Mouse (Mus musculus): ENCODE data around the gene Slc9a3r1. TPM values are rescaled to one million over a fixed set of nuclear protein-coding genes. Genes with fewer than 3 reads are reported as not detected.

Slc9a3r1 gene
- polyA plus RNA-seq, 1 experiment = 223 TPM

DNA sequence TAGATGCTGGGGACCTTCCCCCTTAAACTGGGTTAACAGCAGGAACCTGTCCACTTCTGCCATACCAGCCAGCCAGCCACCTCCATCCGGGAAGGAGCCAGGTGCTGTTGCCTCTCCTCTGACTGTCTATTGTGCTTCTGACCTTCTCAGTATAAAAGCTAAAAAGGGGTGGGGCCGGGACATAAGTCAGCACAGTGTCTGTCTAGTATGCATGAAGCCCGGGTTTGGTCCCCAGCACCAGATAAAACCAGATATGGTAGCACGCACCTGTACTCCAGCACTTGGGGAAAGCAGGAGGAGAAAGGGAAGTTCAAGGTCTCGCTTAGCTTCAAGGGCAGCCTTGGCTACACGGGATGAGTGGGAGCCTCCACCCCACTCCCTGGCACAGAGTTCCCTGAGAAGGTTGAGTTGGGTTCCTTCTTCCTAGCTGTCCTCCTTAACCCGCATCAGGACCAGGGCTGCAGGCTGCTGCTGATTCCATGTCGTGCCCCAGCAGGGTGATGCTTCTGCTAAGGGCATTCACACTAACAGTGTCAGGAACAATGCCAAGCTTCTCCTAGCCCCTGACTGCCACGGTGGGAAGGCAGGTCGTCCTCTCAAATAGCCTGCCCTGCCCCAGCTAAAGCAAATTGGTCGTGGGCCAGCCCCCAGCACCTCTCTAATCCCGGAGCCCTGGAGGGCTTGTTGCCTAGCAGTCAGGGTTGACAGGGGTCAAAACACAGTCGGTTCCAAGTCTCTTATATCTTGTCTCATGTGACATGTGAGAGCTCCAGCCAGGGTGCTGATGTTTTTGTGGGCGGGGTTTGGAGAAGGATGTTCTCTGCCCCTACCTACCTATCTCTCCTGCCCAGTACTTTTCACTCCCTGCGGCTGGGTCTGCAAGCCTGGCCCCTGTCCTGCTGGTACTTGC, 66.1 kb downstream of the Slc9a3r1 start:
- Histone ChIP-seq H3K4me1 (peaks cover 87% of the 10 kb centered on the region), H3K4me3 (replicated peaks) (no peak overlapping the region), H3K36me3 (replicated peaks; ENCODE audit: low read length) (peaks cover 83% of the 10 kb centered on the region), H3K27me3 (replicated peaks) (peaks cover 2% of the 10 kb centered on the region), H3K9me3 (no peaks in the 10 kb centered on the region)
- TF ChIP-seq FLI1 (IDR thresholded peaks at IDR 0.05; ENCODE audit: low read length) = no peak
- no peak for TF ChIP-seq GATA1 (IDR thresholded peaks at IDR 0.05; ENCODE audit: borderline replicate concordance, low read length)

Other genes starting within 250 kb of the Slc9a3r1 start
- 1.3 TPM in 1 of 2 replicates, not detected in the other for gene Cd300lb, start 229.0 kb upstream of the Slc9a3r1 start, polyA plus RNA-seq (2012; ENCODE audit: insufficient read depth, low replicate concordance)
- gene Cd300c, start 194.2 kb upstream of the Slc9a3r1 start, polyA plus RNA-seq (2012; ENCODE audit: insufficient read depth, low replicate concordance) = not detected in 2 replicates
- 0.63 TPM in 1 of 2 replicates, not detected in the other for gene Cd300ld, start 173.4 kb upstream of the Slc9a3r1 start, polyA plus RNA-seq (2012; ENCODE audit: insufficient read depth, low replicate concordance)
- gene Cd300c2, start 161.5 kb upstream of the Slc9a3r1 start, polyA plus RNA-seq (2012; ENCODE audit: insufficient read depth, low replicate concordance) = 3.5 TPM in 1 of 2 replicates, not detected in the other
- not detected in 2 replicates for gene Cd300ld2, start 147.1 kb upstream of the Slc9a3r1 start, polyA plus RNA-seq (2012; ENCODE audit: insufficient read depth, low replicate concordance)
- not detected in 2 replicates for gene Cd300ld4, start 136.3 kb upstream of the Slc9a3r1 start, polyA plus RNA-seq (2012; ENCODE audit: insufficient read depth, low replicate concordance)
- not detected in 2 replicates for gene Cd300ld5, start 125.6 kb upstream of the Slc9a3r1 start, polyA plus RNA-seq (2012; ENCODE audit: insufficient read depth, low replicate concordance)
- gene Cd300ld3, start 114.9 kb upstream of the Slc9a3r1 start, polyA plus RNA-seq (2012; ENCODE audit: insufficient read depth, low replicate concordance) = 1.1 TPM in 1 of 2 replicates, not detected in the other
- not detected in 2 replicates for gene Cd300e, start 101.2 kb upstream of the Slc9a3r1 start, polyA plus RNA-seq (2012; ENCODE audit: insufficient read depth, low replicate concordance)
- gene Rab37, start 71.9 kb upstream of the Slc9a3r1 start, polyA plus RNA-seq (2012; ENCODE audit: insufficient read depth, low replicate concordance) = 8.4 and 19.8 TPM in 2 replicates
- gene Cd300lf, start 29.3 kb upstream of the Slc9a3r1 start, polyA plus RNA-seq (2012; ENCODE audit: insufficient read depth, low replicate concordance) = 1.2 and 3.4 TPM in 2 replicates
- 9.2 and 14.1 TPM in 2 replicates for gene Tmem104, start 24.1 kb downstream of the Slc9a3r1 start, polyA plus RNA-seq (2012; ENCODE audit: insufficient read depth, low replicate concordance)
- 23.4 and 27.1 TPM in 2 replicates for gene Nat9, start 24.5 kb downstream of the Slc9a3r1 start, polyA plus RNA-seq (2012; ENCODE audit: insufficient read depth, low replicate concordance)
- not detected in 2 replicates for gene Grin2c, start 103.9 kb downstream of the Slc9a3r1 start, polyA plus RNA-seq (2012; ENCODE audit: insufficient read depth, low replicate concordance)
- gene Fdxr, start 113.7 kb downstream of the Slc9a3r1 start, polyA plus RNA-seq (2012; ENCODE audit: insufficient read depth, low replicate concordance) = 21.8 and 28.5 TPM in 2 replicates
- gene Fads6, start 134.3 kb downstream of the Slc9a3r1 start, polyA plus RNA-seq (2012; ENCODE audit: insufficient read depth, low replicate concordance) = 0.07 TPM in 1 of 2 replicates, not detected in the other
- 0.11 TPM in 1 of 2 replicates, not detected in the other for gene Otop2, start 143.8 kb downstream of the Slc9a3r1 start, polyA plus RNA-seq (2012; ENCODE audit: insufficient read depth, low replicate concordance)
- gene Ush1g, start 158.7 kb downstream of the Slc9a3r1 start, polyA plus RNA-seq (2012; ENCODE audit: insufficient read depth, low replicate concordance) = not detected in 2 replicates
- not detected in 2 replicates for gene Otop3, start 171.4 kb downstream of the Slc9a3r1 start, polyA plus RNA-seq (2012; ENCODE audit: insufficient read depth, low replicate concordance)
- gene Hid1, start 204.4 kb downstream of the Slc9a3r1 start, polyA plus RNA-seq (2012; ENCODE audit: insufficient read depth, low replicate concordance) = 1.2 TPM in 1 of 2 replicates, not detected in the other
- gene Cdr2l, start 218.6 kb downstream of the Slc9a3r1 start, polyA plus RNA-seq (2012; ENCODE audit: insufficient read depth, low replicate concordance) = not detected in 2 replicates
- gene Mrpl58, start 240.4 kb downstream of the Slc9a3r1 start, polyA plus RNA-seq (2012; ENCODE audit: insufficient read depth, low replicate concordance) = 67.6 and 78.3 TPM in 2 replicates